Comparison of ENCODE assay signal across 32 mouse cellular contexts in the genomic region with DNA sequence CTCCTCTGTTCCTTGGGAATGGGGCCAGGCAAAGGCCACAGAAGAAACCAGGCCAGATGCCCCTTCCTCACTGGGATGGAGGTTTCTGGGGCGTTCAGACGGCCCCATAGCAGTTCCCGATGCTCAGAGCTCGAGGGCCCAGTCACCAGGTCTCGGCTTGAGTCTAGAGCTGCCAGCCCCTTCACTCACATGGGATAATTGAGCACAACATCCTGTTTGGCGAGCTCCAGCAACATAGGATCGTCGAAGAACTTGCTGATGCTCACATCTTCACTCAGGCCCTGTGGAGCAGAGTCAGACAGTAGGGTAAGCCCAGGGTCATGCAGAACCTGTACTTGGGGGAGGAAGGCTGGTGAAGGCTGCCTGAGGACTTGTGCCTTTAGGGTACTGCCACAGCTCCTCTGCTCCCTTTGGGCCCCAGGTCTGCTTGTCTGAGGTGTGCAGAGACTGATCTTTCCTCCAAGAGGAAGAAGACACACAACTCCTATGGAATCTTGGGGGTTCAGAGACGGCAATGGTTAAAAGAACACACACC. TPM values are rescaled to one million over a fixed set of nuclear protein-coding genes. Genes with fewer than 3 reads are reported as not detected.
A peak's percentile ranks its signal among the peaks of the same experiment; 100 is the strongest.
DNase-seq lines count a peak whose midpoint lies in the region; ATAC-seq and TF ChIP-seq lines count a peak whose summit lies in the region.
"Had no signal": no experiment of that assay in that cellular context is flagged by ENCODE, and none has a peak within 500 bp of the region (broad histone marks: within the 10 kb centered on the region; RNA-seq: fewer than 3 reads in every experiment).

No protein-coding gene starts in this region.

- peak overlapping the region; percentile 69 for H3K27ac ChIP-seq in gastrocnemius, adult 2 months
- H3K27ac ChIP-seq in hindbrain, embryonic 16.5 days (ENCODE audit: low read depth, low read length) = 0 out of 2 replicates have a peak overlapping the region, but pooled peaks have one; percentile 48
- no peak overlapping the region for H3K27ac ChIP-seq in hindbrain, embryonic 12.5 days
- H3K27ac ChIP-seq in testis, adult 2 months (ENCODE audit: control insufficient read depth, insufficient read depth, low read depth, low read length) = peak overlapping the region; percentile 28; the same call in 1 of the 2 replicates
- H3K27ac ChIP-seq: embryonic facial prominence, embryonic 10.5 days; embryonic facial prominence, embryonic 15.5 days; forebrain, embryonic 12.5 days; heart, embryonic 15.5 days; hindbrain, postnatal 0 days; intestine, embryonic 15.5 days; liver, embryonic 14.5 days; midbrain, embryonic 10.5 days; neural tube, embryonic 12.5 days had no signal

- H3K4me1 ChIP-seq in hindbrain, embryonic 16.5 days (ENCODE audit: control insufficient read depth, insufficient read depth, low read depth, low read length) = no peaks in the 10 kb centered on the region
- H3K4me1 ChIP-seq in hindbrain, embryonic 12.5 days = 0 out of 2 replicates have a peak, but pooled peaks cover 3% of the 10 kb centered on the region
- no peaks in the 10 kb centered on the region for H3K4me1 ChIP-seq in lung, adult 2 months (ENCODE audit: control insufficient read depth, insufficient read depth, low read length)
- H3K4me1 ChIP-seq in testis, adult 2 months (ENCODE audit: control insufficient read depth, insufficient read depth, low read length) = no peaks in the 10 kb centered on the region
- H3K4me1 ChIP-seq: embryonic facial prominence, embryonic 10.5 days; embryonic facial prominence, embryonic 15.5 days; forebrain, embryonic 12.5 days; heart, embryonic 15.5 days; intestine, embryonic 15.5 days; midbrain, embryonic 10.5 days; neural tube, embryonic 12.5 days had no signal

- TF ChIP-seq CTCF in gastrocnemius, adult 2 months (IDR thresholded peaks at IDR 0.05) = no peak
- no peak for TF ChIP-seq CTCF in lung, adult 2 months (IDR thresholded peaks at IDR 0.05; ENCODE audit: insufficient read depth, low read length)
- no peak for TF ChIP-seq CTCF in testis, adult 2 months (IDR thresholded peaks at IDR 0.05; ENCODE audit: control insufficient read depth, insufficient read depth, insufficient replicate concordance, low read depth, low read length)

- peak overlapping the region; percentile 40 for H3K4me3 ChIP-seq in gastrocnemius, adult 2 months
- no peak overlapping the region for H3K4me3 ChIP-seq in hindbrain, embryonic 16.5 days (ENCODE audit: low read length)
- H3K4me3 ChIP-seq in hindbrain, embryonic 12.5 days = no peak overlapping the region
- H3K4me3 ChIP-seq in lung, adult 2 months (replicated peaks; ENCODE audit: extremely low read depth, low read depth, low read length) = peak overlapping the region; percentile 21
- H3K4me3 ChIP-seq in testis, adult 2 months (ENCODE audit: control insufficient read depth, low read depth, low read length) = no peak overlapping the region
- H3K4me3 ChIP-seq: embryonic facial prominence, embryonic 10.5 days; embryonic facial prominence, embryonic 15.5 days; forebrain, embryonic 12.5 days; heart, embryonic 15.5 days; intestine, embryonic 15.5 days; midbrain, embryonic 10.5 days; myocyte; neural tube, embryonic 12.5 days had no signal

- H3K9me3 ChIP-seq in hindbrain, embryonic 16.5 days (ENCODE audit: control insufficient read depth, low read length) = no peaks in the 10 kb centered on the region
- H3K9me3 ChIP-seq in hindbrain, embryonic 12.5 days (replicated peaks) = no peaks in the 10 kb centered on the region
- H3K9me3 ChIP-seq: embryonic facial prominence, embryonic 10.5 days; embryonic facial prominence, embryonic 15.5 days; forebrain, embryonic 12.5 days; G1E; heart, embryonic 15.5 days; intestine, embryonic 15.5 days; midbrain, embryonic 10.5 days; neural tube, embryonic 12.5 days had no signal

- no peaks in the 10 kb centered on the region for H3K27me3 ChIP-seq in hindbrain, embryonic 16.5 days (replicated peaks; ENCODE audit: control insufficient read depth, insufficient read depth, low read length)
- H3K27me3 ChIP-seq in hindbrain, embryonic 12.5 days = no peaks in the 10 kb centered on the region
- H3K27me3 ChIP-seq in testis, adult 2 months (ENCODE audit: control insufficient read depth, insufficient read depth, low read length) = no peaks in the 10 kb centered on the region
- H3K27me3 ChIP-seq: embryonic facial prominence, embryonic 15.5 days; forebrain, embryonic 12.5 days; heart, embryonic 15.5 days; intestine, embryonic 15.5 days; neural tube, embryonic 12.5 days had no signal

- no peak overlapping the region for H3K4me2 ChIP-seq in hindbrain, embryonic 16.5 days (ENCODE audit: low read length)
- H3K4me2 ChIP-seq in hindbrain, embryonic 12.5 days (replicated peaks) = no peak overlapping the region
- H3K4me2 ChIP-seq: embryonic facial prominence, embryonic 15.5 days; forebrain, embryonic 12.5 days; heart, embryonic 15.5 days; intestine, embryonic 15.5 days; neural tube, embryonic 12.5 days had no signal

- H3K36me3 ChIP-seq in hindbrain, embryonic 16.5 days (ENCODE audit: control insufficient read depth, insufficient read depth, low read length) = peaks cover 52% of the 10 kb centered on the region
- H3K36me3 ChIP-seq in hindbrain, embryonic 12.5 days = peaks cover 73% of the 10 kb centered on the region
- peaks cover 8% of the 10 kb centered on the region for H3K36me3 ChIP-seq in testis, adult 2 months (ENCODE audit: control insufficient read depth, insufficient read depth, low read length)

- intact Hi-C loops in gastrocnemius, adult 2 months (cut with DNase I) = no loop called here

- DNase-seq in gastrocnemius, adult 2 months = no peak
- no peak for DNase-seq in gastrocnemius, adult 8-10 months (ENCODE audit: low spot score in 2 of 2)
- DNase-seq in lung, adult 2 months = no peak
- no peak for DNase-seq in lung, adult 18-20 months
- no peak for DNase-seq in testis, postnatal 14 days (ENCODE audit: low spot score)
- DNase-seq: adrenal gland, adult 8-10 months; cerebellum, adult 8-10 months; cerebellum, postnatal 25 days; gastrocnemius, postnatal 36 days; layer of hippocampus, adult 9-11 months; liver; thymus, adult 18-20 months; thymus, postnatal 25 days had no signal

- TF ChIP-seq POLR2A in lung, adult 2 months (IDR thresholded peaks at IDR 0.05; ENCODE audit: borderline replicate concordance, extremely low read depth, low read depth, low read length) = no peak
- no peak for TF ChIP-seq POLR2A in testis, adult 2 months (IDR thresholded peaks at IDR 0.05; ENCODE audit: control insufficient read depth, low read depth, low read length)

- no peak for ATAC-seq in hindbrain, embryonic 16.5 days
- no peak for ATAC-seq in hindbrain, embryonic 12.5 days (ENCODE audit: low FRiP score)
- ATAC-seq: intestine, embryonic 15.5 days; midbrain, embryonic 16.5 days had no signal

- 84% methylated on average over 9 of the region's 9 CpGs for WGBS in hindbrain, embryonic 16.5 days
- 92% methylated on average over 9 of the region's 9 CpGs for WGBS in hindbrain, embryonic 12.5 days
- WGBS in lung, adult 2 months = 82% methylated on average over 9 of the region's 9 CpGs

- no peak overlapping the region for H3K9ac ChIP-seq in hindbrain, embryonic 16.5 days (ENCODE audit: low read depth, low read length)
- H3K9ac ChIP-seq in hindbrain, embryonic 12.5 days = no peak overlapping the region
- H3K9ac ChIP-seq: embryonic facial prominence, embryonic 15.5 days; forebrain, embryonic 12.5 days; heart, embryonic 15.5 days; intestine, embryonic 15.5 days; liver, embryonic 14.5 days; neural tube, embryonic 12.5 days had no signal

RNA-seq across cellular contexts. Expression of a gene that starts 3.0 kb away (rescaled TPM):
- 1 to 10 TPM; 2.4 to 5.4 TPM for total RNA-seq in gastrocnemius, adult 2 months (2021)
- total RNA-seq in gastrocnemius, adult 8-10 months (2022) = 1 to 10 TPM; 1.3 to 2.9 (median 2.2) TPM
- 14.9 and 19.5 TPM in 2 replicates for polyA plus RNA-seq in hindbrain, embryonic 16.5 days (2015; fragmentation: Nextera tagmentation; extraction: Ambion mirVana)
- not detected in 2 replicates for polyA plus RNA-seq in hindbrain, embryonic 12.5 days (2016; fragmentation: Nextera tagmentation; extraction: Ambion mirVana)
- polyA plus RNA-seq in lung, adult 2 months (2012; rRNA removed) = 52.5 and 72.6 TPM in 2 replicates
- 1.0 and 1.3 TPM in 2 replicates for polyA plus RNA-seq in testis, adult 2 months (2012; rRNA removed)
- total RNA-seq: G1E had no signal
- polyA plus RNA-seq: embryonic facial prominence, embryonic 10.5 days; forebrain, embryonic 12.5 days; G1E; liver, embryonic 14.5 days; midbrain, embryonic 10.5 days; myocyte; neural tube, embryonic 12.5 days had no signal

RNA-seq across cellular contexts. Expression of a gene that starts 19.2 kb away (rescaled TPM):
- total RNA-seq in gastrocnemius, adult 2 months (2021) = 1 to 10 TPM; 4.4 to 6.4 TPM
- total RNA-seq in gastrocnemius, adult 8-10 months (2022) = 1 to 10 TPM; 3.0 to 4.7 (median 3.4) TPM
- 27.6 and 29.8 TPM in 2 replicates for polyA plus RNA-seq in hindbrain, embryonic 16.5 days (2015; fragmentation: Nextera tagmentation; extraction: Ambion mirVana)
- 77.6 and 81.3 TPM in 2 replicates for polyA plus RNA-seq in hindbrain, embryonic 12.5 days (2016; fragmentation: Nextera tagmentation; extraction: Ambion mirVana)
- 9.1 and 14.8 TPM in 2 replicates for polyA plus RNA-seq in lung, adult 2 months (2012; rRNA removed)
- 9.9 and 10.1 TPM in 2 replicates for polyA plus RNA-seq in testis, adult 2 months (2012; rRNA removed)
- polyA plus RNA-seq: G1E had no signal

RNA-seq across cellular contexts. Expression of a gene that starts 42.1 kb away (rescaled TPM):
- total RNA-seq in gastrocnemius, adult 2 months (2021) = 10 to 100 TPM; 25.6 to 29.5 TPM
- 10 to 100 TPM; 19.9 to 25.3 (median 23.8) TPM for total RNA-seq in gastrocnemius, adult 8-10 months (2022)
- 127 and 140 TPM in 2 replicates for polyA plus RNA-seq in hindbrain, embryonic 16.5 days (2015; fragmentation: Nextera tagmentation; extraction: Ambion mirVana)
- polyA plus RNA-seq in hindbrain, embryonic 12.5 days (2016; fragmentation: Nextera tagmentation; extraction: Ambion mirVana) = 208 TPM in 2 replicates
- 74.5 and 77.7 TPM in 2 replicates for polyA plus RNA-seq in lung, adult 2 months (2012; rRNA removed)
- polyA plus RNA-seq in testis, adult 2 months (2012; rRNA removed) = 72.5 and 83.8 TPM in 2 replicates

RNA-seq across cellular contexts. Expression of a gene that starts 42.3 kb away (rescaled TPM):
- not detected for total RNA-seq in gastrocnemius, adult 2 months (2021)
- total RNA-seq in gastrocnemius, adult 8-10 months (2022) = not detected
- 2.2 and 2.5 TPM in 2 replicates for polyA plus RNA-seq in hindbrain, embryonic 16.5 days (2015; fragmentation: Nextera tagmentation; extraction: Ambion mirVana)
- polyA plus RNA-seq in hindbrain, embryonic 12.5 days (2016; fragmentation: Nextera tagmentation; extraction: Ambion mirVana) = 1.7 and 3.4 TPM in 2 replicates
- 1.00 and 1.3 TPM in 2 replicates for polyA plus RNA-seq in lung, adult 2 months (2012; rRNA removed)
- 19.8 and 22.9 TPM in 2 replicates for polyA plus RNA-seq in testis, adult 2 months (2012; rRNA removed)
- total RNA-seq: gastrocnemius, postnatal 36 days had no signal

RNA-seq across cellular contexts. Expression of a gene that starts 46.3 kb away (rescaled TPM):
- not detected for total RNA-seq in gastrocnemius, adult 2 months (2021)
- not detected for total RNA-seq in gastrocnemius, adult 8-10 months (2022)
- polyA plus RNA-seq in hindbrain, embryonic 16.5 days (2015; fragmentation: Nextera tagmentation; extraction: Ambion mirVana) = not detected in 2 replicates
- polyA plus RNA-seq in hindbrain, embryonic 12.5 days (2016; fragmentation: Nextera tagmentation; extraction: Ambion mirVana) = not detected in 2 replicates
- 0.11 and 0.19 TPM in 2 replicates for polyA plus RNA-seq in lung, adult 2 months (2012; rRNA removed)
- polyA plus RNA-seq in testis, adult 2 months (2012; rRNA removed) = 18.7 and 19.2 TPM in 2 replicates
- total RNA-seq: adrenal gland, postnatal 4 days; gastrocnemius, postnatal 36 days; heart, adult 8-10 months; heart, postnatal 4 days; hindbrain, postnatal 0 days had no signal
- polyA plus RNA-seq: embryonic facial prominence, embryonic 10.5 days; embryonic facial prominence, embryonic 15.5 days; forebrain, embryonic 12.5 days; G1E; heart, embryonic 15.5 days; hindbrain, postnatal 0 days; intestine, embryonic 15.5 days; limb, embryonic 11.5 days; midbrain, embryonic 10.5 days; midbrain, embryonic 16.5 days; myocyte; neural tube, embryonic 12.5 days had no signal

Comparison
In these comparisons a context has a peak if more than half of its experiments do, and no peak if none do; other contexts are left out.
1. H3K4me3 ChIP-seq: peak in gastrocnemius, adult 2 months (single experiment) and lung, adult 2 months (single experiment); none in hindbrain, embryonic 16.5 days (single experiment), hindbrain, embryonic 12.5 days (single experiment) and testis, adult 2 months (single experiment).